Comparison of ENCODE assay signal across 20 mouse cellular contexts in the genomic region with DNA sequence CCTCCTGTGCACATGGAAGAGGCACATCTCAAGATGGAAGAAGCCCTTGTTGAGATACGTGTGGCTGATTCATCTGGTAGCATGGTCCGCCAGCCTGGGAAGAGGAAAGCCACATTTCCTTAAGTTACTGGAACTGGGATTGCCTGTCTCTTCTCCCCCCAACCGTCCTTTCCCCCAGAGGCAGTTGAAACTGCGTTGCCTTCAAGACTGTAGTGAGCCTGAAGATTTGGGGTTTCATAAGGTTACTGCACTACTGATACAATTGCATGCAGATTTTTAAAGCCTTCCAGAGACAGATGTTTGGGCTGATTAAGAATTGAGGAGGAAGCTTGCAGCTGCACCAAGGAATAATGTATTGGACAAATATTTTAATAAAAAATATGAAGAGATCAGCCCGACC. TPM values are rescaled to one million over a fixed set of nuclear protein-coding genes. Genes with fewer than 3 reads are reported as not detected.
DNase-seq lines count a peak whose midpoint lies in the region; ATAC-seq lines count a peak whose summit lies in the region.
"Had no signal": no experiment of that assay in that cellular context is flagged by ENCODE, and none has a peak within 500 bp of the region (broad histone marks: within the 10 kb centered on the region; RNA-seq: fewer than 3 reads in every experiment).

No protein-coding gene starts in this region.

- no peak overlapping the region for H3K27ac ChIP-seq in neural tube, embryonic 13.5 days (replicated peaks)
- no peak overlapping the region for H3K27ac ChIP-seq in neural tube, embryonic 15.5 days (replicated peaks)
- H3K27ac ChIP-seq in hindbrain, embryonic 11.5 days (ENCODE audit: low read depth, low read length): peak overlapping the region; percentile 24; the same call in 1 of the 2 replicates
- H3K27ac ChIP-seq in midbrain, embryonic 13.5 days: peak overlapping the region; percentile 86
- H3K27ac ChIP-seq: gastrocnemius, adult 2 months; limb, embryonic 12.5 days; liver, embryonic 15.5 days had no signal

- ATAC-seq in neural tube, embryonic 13.5 days (ENCODE audit: low read depth): no peak
- ATAC-seq in neural tube, embryonic 15.5 days (ENCODE audit: low FRiP score): no peak
- ATAC-seq in hindbrain, embryonic 11.5 days (ENCODE audit: low FRiP score): no peak
- ATAC-seq in midbrain, embryonic 13.5 days: no peak
- ATAC-seq in megakaryocyte-erythroid progenitor cell, adult 5-6 weeks (replicated peaks; ENCODE audit: low FRiP score, low TSS enrichment, poor library complexity, severe bottlenecking): no peak
- ATAC-seq: intestine, postnatal 0 days had no signal

- WGBS in neural tube, embryonic 13.5 days: 20% methylated on average over 5 of the region's 5 CpGs
- 27% methylated on average over 5 of the region's 5 CpGs for WGBS in neural tube, embryonic 15.5 days
- WGBS in hindbrain, embryonic 11.5 days: 23% methylated on average over 5 of the region's 5 CpGs
- 10% methylated on average over 5 of the region's 5 CpGs for WGBS in midbrain, embryonic 13.5 days

- H3K4me2 ChIP-seq in neural tube, embryonic 13.5 days: 0 out of 2 replicates have a peak overlapping the region, but pooled peaks have one; percentile 60
- no peak overlapping the region for H3K4me2 ChIP-seq in neural tube, embryonic 15.5 days
- H3K4me2 ChIP-seq in hindbrain, embryonic 11.5 days (replicated peaks; ENCODE audit: low read depth, low read length): no peak overlapping the region
- H3K4me2 ChIP-seq in midbrain, embryonic 13.5 days (replicated peaks): 0 out of 2 replicates have a peak overlapping the region, but pooled peaks have one; percentile 71
- H3K4me2 ChIP-seq: limb, embryonic 12.5 days; liver, embryonic 15.5 days had no signal

- H3K4me1 ChIP-seq in neural tube, embryonic 13.5 days (replicated peaks): peaks cover 39% of the 10 kb centered on the region
- H3K4me1 ChIP-seq in neural tube, embryonic 15.5 days: peaks cover 27% of the 10 kb centered on the region
- H3K4me1 ChIP-seq in hindbrain, embryonic 11.5 days (replicated peaks; ENCODE audit: control insufficient read depth, insufficient read depth, low read length): peaks cover 5% of the 10 kb centered on the region; the same call in 1 of the 2 replicates
- H3K4me1 ChIP-seq in midbrain, embryonic 13.5 days (replicated peaks): peaks cover 49% of the 10 kb centered on the region
- H3K4me1 ChIP-seq: liver, embryonic 15.5 days had no signal

- H3K9me3 ChIP-seq in neural tube, embryonic 13.5 days: no peaks in the 10 kb centered on the region
- no peaks in the 10 kb centered on the region for H3K9me3 ChIP-seq in neural tube, embryonic 15.5 days (replicated peaks)
- no peaks in the 10 kb centered on the region for H3K9me3 ChIP-seq in hindbrain, embryonic 11.5 days (ENCODE audit: control insufficient read depth, low read length)
- H3K9me3 ChIP-seq in midbrain, embryonic 13.5 days: no peaks in the 10 kb centered on the region
- H3K9me3 ChIP-seq: limb, embryonic 12.5 days; liver, embryonic 15.5 days had no signal

- H3K4me3 ChIP-seq in neural tube, embryonic 13.5 days: no peak overlapping the region
- H3K4me3 ChIP-seq in neural tube, embryonic 15.5 days (replicated peaks): no peak overlapping the region
- no peak overlapping the region for H3K4me3 ChIP-seq in hindbrain, embryonic 11.5 days (ENCODE audit: low read depth, low read length)
- no peak overlapping the region for H3K4me3 ChIP-seq in midbrain, embryonic 13.5 days (replicated peaks)
- H3K4me3 ChIP-seq: gastrocnemius, adult 2 months; limb, embryonic 12.5 days; liver, embryonic 15.5 days had no signal

- peaks cover 51% of the 10 kb centered on the region for H3K27me3 ChIP-seq in neural tube, embryonic 13.5 days
- H3K27me3 ChIP-seq in neural tube, embryonic 15.5 days (replicated peaks): peaks cover 24% of the 10 kb centered on the region
- H3K27me3 ChIP-seq in hindbrain, embryonic 11.5 days (ENCODE audit: control insufficient read depth, insufficient read depth, low read length): peaks cover 7% of the 10 kb centered on the region; the same call in 1 of the 2 replicates
- H3K27me3 ChIP-seq in midbrain, embryonic 13.5 days: peaks cover 20% of the 10 kb centered on the region

- peak; percentile 33 for DNase-seq in hindbrain, embryonic 11.5 days (ENCODE audit: low spot score)
- DNase-seq in gastrocnemius, postnatal 25 days: no peak
- DNase-seq in yolk sac, embryonic 10.5 days (ENCODE audit: low spot score): no peak
- DNase-seq: adrenal gland, postnatal 10 days; cerebellum, postnatal 36 days; gastrocnemius, adult 2 months; heart, postnatal 10 days; kidney, postnatal 25 days; layer of hippocampus, postnatal 36 days; lung, postnatal 36 days; right cerebral cortex, postnatal 4 days; thymus, postnatal 14 days had no signal

- no peak overlapping the region for H3K9ac ChIP-seq in neural tube, embryonic 13.5 days
- no peak overlapping the region for H3K9ac ChIP-seq in neural tube, embryonic 15.5 days (replicated peaks)
- no peak overlapping the region for H3K9ac ChIP-seq in hindbrain, embryonic 11.5 days (ENCODE audit: low read depth, low read length)
- H3K9ac ChIP-seq in midbrain, embryonic 13.5 days (replicated peaks): no peak overlapping the region
- H3K9ac ChIP-seq: limb, embryonic 12.5 days; liver, embryonic 15.5 days had no signal

- H3K36me3 ChIP-seq in neural tube, embryonic 13.5 days: no peaks in the 10 kb centered on the region
- H3K36me3 ChIP-seq in neural tube, embryonic 15.5 days: no peaks in the 10 kb centered on the region
- no peaks in the 10 kb centered on the region for H3K36me3 ChIP-seq in hindbrain, embryonic 11.5 days (ENCODE audit: control insufficient read depth, insufficient read depth, low read length)
- H3K36me3 ChIP-seq in midbrain, embryonic 13.5 days: no peaks in the 10 kb centered on the region
- H3K36me3 ChIP-seq: G1E; limb, embryonic 12.5 days; liver, embryonic 15.5 days had no signal

RNA-seq across cellular contexts. Expression of a gene that starts 12.7 kb away (rescaled TPM):
- 20.9 TPM in 2 replicates for polyA plus RNA-seq in neural tube, embryonic 13.5 days (2015; fragmentation: Nextera tagmentation; extraction: Ambion mirVana)
- 11.1 and 13.4 TPM in 2 replicates for polyA plus RNA-seq in neural tube, embryonic 15.5 days (2015; fragmentation: Nextera tagmentation; extraction: Ambion mirVana)
- 25.1 and 36.7 TPM in 2 replicates for polyA plus RNA-seq in hindbrain, embryonic 11.5 days (2014; fragmentation: Nextera tagmentation; extraction: Ambion mirVana)
- 27.8 and 28.2 TPM in 2 replicates for polyA plus RNA-seq in midbrain, embryonic 13.5 days (2015; fragmentation: Nextera tagmentation; extraction: Ambion mirVana)
- not detected in 2 replicates for total RNA-seq in megakaryocyte-erythroid progenitor cell, adult 5-6 weeks (2014; fragmentation: Nextera tagmentation)
- not detected in 2 replicates for total RNA-seq in megakaryocyte-erythroid progenitor cell, adult 5-6 weeks (2017)
- total RNA-seq in gastrocnemius, postnatal 25 days (2021): not detected
- total RNA-seq: gastrocnemius, adult 2 months had no signal
- polyA plus RNA-seq: G1E; liver, embryonic 15.5 days had no signal

Comparison
In these comparisons a context has a peak if more than half of its experiments do, and no peak if none do; other contexts are left out.
1. H3K4me2 ChIP-seq: peak in neural tube, embryonic 13.5 days (single experiment) and midbrain, embryonic 13.5 days (single experiment); none in neural tube, embryonic 15.5 days (single experiment) and hindbrain, embryonic 11.5 days (single experiment).
2. H3K27ac ChIP-seq: peak in hindbrain, embryonic 11.5 days (single experiment) and midbrain, embryonic 13.5 days (single experiment); none in neural tube, embryonic 13.5 days (single experiment) and neural tube, embryonic 15.5 days (single experiment).